Mouse (Mus musculus): ENCODE results near the gene Smtnl2. TPM values are rescaled to one million over a fixed set of nuclear protein-coding genes. Genes with fewer than 3 reads are reported as not detected.

The Smtnl2 gene
- polyA plus RNA-seq, 1 experiment from 2014 or later, result 5.2 TPM

DNA sequence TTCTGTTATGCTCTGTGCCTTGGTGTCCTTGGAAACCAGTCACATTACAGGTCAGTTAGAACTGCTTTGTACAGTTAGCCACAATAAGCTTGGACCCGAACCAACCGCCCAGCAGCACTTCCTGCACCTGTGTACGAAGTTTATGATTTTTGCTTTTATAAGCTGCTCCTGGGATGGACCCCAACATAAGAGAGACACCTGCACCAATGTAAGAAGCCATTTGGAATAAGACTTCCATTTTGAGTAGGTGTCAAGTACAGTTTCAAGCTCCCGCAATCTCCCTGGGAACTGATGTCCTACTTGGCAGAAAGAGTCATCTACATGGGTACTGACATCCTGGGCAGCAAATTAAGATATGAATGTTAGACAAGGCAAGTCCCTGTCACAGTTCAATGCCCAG lies 71.8 kb downstream of the Smtnl2 start:
- no peaks in the 10 kb centered on the region for H3K36me3 ChIP-seq (replicated peaks)
- no peak overlapping the region for H3K9ac ChIP-seq
- H3K4me2 ChIP-seq, result no peak overlapping the region
- peaks cover 11% of the 10 kb centered on the region for H3K4me1 ChIP-seq
- no peak overlapping the region for H3K27ac ChIP-seq
- no peak overlapping the region for H3K4me3 ChIP-seq (replicated peaks)
- 84% methylated on average over 4 of the region's 4 CpGs for WGBS
- no peaks in the 10 kb centered on the region for H3K27me3 ChIP-seq
- ATAC-seq (ENCODE audit: low FRiP score), result no peak
- H3K9me3 ChIP-seq, result no peaks in the 10 kb centered on the region

Small RNAs within 50 kb of the gene (microRNA-seq; reads per million reads assigned to microRNA genes)
- gene Mir6338, result not detected

Other genes with a start within 250 kb of the Smtnl2 start
- 0.73 and 0.83 TPM in 2 replicates for gene Gm43951, start 204.9 kb downstream of the Smtnl2 start, polyA plus RNA-seq (2016; fragmentation: Nextera tagmentation; extraction: Ambion mirVana)
- gene 4933427D14Rik, start 204.3 kb downstream of the Smtnl2 start, polyA plus RNA-seq (2016; fragmentation: Nextera tagmentation; extraction: Ambion mirVana), result 20.8 and 25.7 TPM in 2 replicates
- gene Txndc17, start 204.2 kb downstream of the Smtnl2 start, polyA plus RNA-seq (2016; fragmentation: Nextera tagmentation; extraction: Ambion mirVana), result 139 and 143 TPM in 2 replicates
- gene Med31, start 196.1 kb downstream of the Smtnl2 start, polyA plus RNA-seq (2016; fragmentation: Nextera tagmentation; extraction: Ambion mirVana), result 54.8 and 55.8 TPM in 2 replicates
- gene Slc13a5, start 144.5 kb downstream of the Smtnl2 start, polyA plus RNA-seq (2016; fragmentation: Nextera tagmentation; extraction: Ambion mirVana), result not detected in 2 replicates
- 1.6 TPM in 2 replicates for gene Xaf1, start 110.1 kb downstream of the Smtnl2 start, polyA plus RNA-seq (2016; fragmentation: Nextera tagmentation; extraction: Ambion mirVana)
- gene Fbxo39, start 97.3 kb downstream of the Smtnl2 start, polyA plus RNA-seq (2016; fragmentation: Nextera tagmentation; extraction: Ambion mirVana), result not detected in 2 replicates
- gene Tekt1, start 49.3 kb downstream of the Smtnl2 start, polyA plus RNA-seq (2016; fragmentation: Nextera tagmentation; extraction: Ambion mirVana), result 6.3 and 6.7 TPM in 2 replicates
- not detected in 2 replicates for gene Ggt6, start 23.8 kb upstream of the Smtnl2 start, polyA plus RNA-seq (2016; fragmentation: Nextera tagmentation; extraction: Ambion mirVana)
- gene Mybbp1a, start 29.6 kb upstream of the Smtnl2 start, polyA plus RNA-seq (2016; fragmentation: Nextera tagmentation; extraction: Ambion mirVana), result 158 and 160 TPM in 2 replicates
- 4.9 and 5.4 TPM in 2 replicates for gene Spns2, start 78.2 kb upstream of the Smtnl2 start, polyA plus RNA-seq (2016; fragmentation: Nextera tagmentation; extraction: Ambion mirVana)
- gene Spns3, start 138.8 kb upstream of the Smtnl2 start, polyA plus RNA-seq (2016; fragmentation: Nextera tagmentation; extraction: Ambion mirVana), result not detected in 2 replicates
- gene Ube2g1, start 195.6 kb upstream of the Smtnl2 start, polyA plus RNA-seq (2016; fragmentation: Nextera tagmentation; extraction: Ambion mirVana), result 106 and 113 TPM in 2 replicates

Measured in forebrain, embryonic 12.5 days (tissue).